Mouse (Mus musculus): ENCODE measurements at regions not wholly inside any gene's neighbourhood (a gene's known extent, or its start where the extent isn't known, plus 50 kb on each side); places are given as distances from the start of the nearest gene placed in this dataset.

GRCm38 (mm10) chr7:119384670-119385241 lies 74.3 kb downstream of the Gp2 start:
- Histone ChIP-seq H3K4me3 (no peak overlapping the region), H3K36me3 (no peaks in the 10 kb centered on the region), H3K27ac (no peak overlapping the region), H3K9ac (no peak overlapping the region), H3K27me3 (no peaks in the 10 kb centered on the region), H3K4me2 (no peak overlapping the region), H3K4me1 (no peaks in the 10 kb centered on the region), H3K9me3 (no peaks in the 10 kb centered on the region)
- ATAC-seq (ENCODE audit: insufficient number of reproducible peaks, low FRiP score, low TSS enrichment, low read depth), result no peak
- 65% methylated on average over 7 of the region's 7 CpGs for WGBS

- 60% methylated on average over 3 of the region's 3 CpGs for WGBS
- ATAC-seq (ENCODE audit: insufficient number of reproducible peaks, low FRiP score, low TSS enrichment, low read depth), result no peak
Observed at GRCm38 (mm10) chr7:119379935-119380334, 79.2 kb downstream of the Gp2 start.

GRCm38 (mm10) chr7:119364268-119364596 lies 94.9 kb downstream of the Gp2 start:
- no peaks in the 10 kb centered on the region for H3K36me3 ChIP-seq
- H3K4me1 ChIP-seq, result no peaks in the 10 kb centered on the region
- no peaks in the 10 kb centered on the region for H3K9me3 ChIP-seq
- no peak overlapping the region for H3K27ac ChIP-seq
- H3K27me3 ChIP-seq, result no peaks in the 10 kb centered on the region
- WGBS, result 25% methylated on average over 1 of the region's 1 CpGs
- no peak overlapping the region for H3K9ac ChIP-seq
- H3K4me2 ChIP-seq, result no peak overlapping the region
- ATAC-seq (ENCODE audit: insufficient number of reproducible peaks, low FRiP score, low TSS enrichment, low read depth), result no peak
- no peak overlapping the region for H3K4me3 ChIP-seq

More at GRCm38 (mm10) chr7:119379935-119380334, 79.2 kb downstream of the Gp2 start:
- no peaks in the 10 kb centered on the region for H3K4me1 ChIP-seq
- no peaks in the 10 kb centered on the region for H3K27me3 ChIP-seq
- no peak overlapping the region for H3K4me3 ChIP-seq
- H3K9me3 ChIP-seq, result no peaks in the 10 kb centered on the region
- no peaks in the 10 kb centered on the region for H3K36me3 ChIP-seq
- H3K27ac ChIP-seq, result no peak overlapping the region
- H3K9ac ChIP-seq, result no peak overlapping the region
- H3K4me2 ChIP-seq, result no peak overlapping the region

- Histone ChIP-seq H3K27ac (no peak overlapping the region), H3K9me3 (no peaks in the 10 kb centered on the region), H3K4me1 (no peaks in the 10 kb centered on the region), H3K36me3 (no peaks in the 10 kb centered on the region), H3K4me2 (no peak overlapping the region), H3K9ac (no peak overlapping the region), H3K4me3 (no peak overlapping the region), H3K27me3 (no peaks in the 10 kb centered on the region)
- no peak for ATAC-seq (ENCODE audit: insufficient number of reproducible peaks, low FRiP score, low TSS enrichment, low read depth)
- 56% methylated on average over 5 of the region's 5 CpGs for WGBS
Observed at GRCm38 (mm10) chr7:119363552-119364267, 95.4 kb downstream of the Gp2 start.

GRCm38 (mm10) chr7:119357338-119357737 lies 101.7 kb downstream of the Gp2 start:
- 79% methylated on average over 3 of the region's 3 CpGs for WGBS
- ATAC-seq (ENCODE audit: insufficient number of reproducible peaks, low FRiP score, low TSS enrichment, low read depth), result no peak
- H3K36me3 ChIP-seq, result no peaks in the 10 kb centered on the region

GRCm38 (mm10) chr7:119356251-119356650 lies 102.8 kb downstream of the Gp2 start:
- Histone ChIP-seq H3K9me3 (no peaks in the 10 kb centered on the region), H3K4me1 (no peaks in the 10 kb centered on the region), H3K36me3 (no peaks in the 10 kb centered on the region), H3K27me3 (no peaks in the 10 kb centered on the region), H3K9ac (no peak overlapping the region), H3K4me2 (no peak overlapping the region), H3K27ac (no peak overlapping the region), H3K4me3 (no peak overlapping the region)
- no peak for ATAC-seq (ENCODE audit: insufficient number of reproducible peaks, low FRiP score, low TSS enrichment, low read depth)

More at GRCm38 (mm10) chr7:119357338-119357737, 101.7 kb downstream of the Gp2 start:
- Histone ChIP-seq H3K4me1 (no peaks in the 10 kb centered on the region), H3K9me3 (no peaks in the 10 kb centered on the region), H3K4me3 (no peak overlapping the region), H3K27ac (no peak overlapping the region), H3K9ac (no peak overlapping the region), H3K27me3 (no peaks in the 10 kb centered on the region), H3K4me2 (no peak overlapping the region)

GRCm38 (mm10) chr7:119352571-119352970 lies 106.5 kb downstream of the Gp2 start:
- Histone ChIP-seq H3K9ac (no peak overlapping the region), H3K36me3 (no peaks in the 10 kb centered on the region), H3K4me3 (no peak overlapping the region), H3K4me1 (no peaks in the 10 kb centered on the region), H3K9me3 (no peaks in the 10 kb centered on the region), H3K27me3 (no peaks in the 10 kb centered on the region), H3K27ac (no peak overlapping the region), H3K4me2 (no peak overlapping the region)
- 86% methylated on average over 12 of the region's 12 CpGs for WGBS
- ATAC-seq (ENCODE audit: insufficient number of reproducible peaks, low FRiP score, low TSS enrichment, low read depth), result no peak

- Histone ChIP-seq H3K4me2 (no peak overlapping the region), H3K27ac (no peak overlapping the region), H3K27me3 (no peaks in the 10 kb centered on the region), H3K4me3 (no peak overlapping the region), H3K4me1 (no peaks in the 10 kb centered on the region), H3K36me3 (no peaks in the 10 kb centered on the region), H3K9me3 (no peaks in the 10 kb centered on the region), H3K9ac (no peak overlapping the region)
- WGBS, result 80% methylated on average over 1 of the region's 1 CpGs
- ATAC-seq (ENCODE audit: insufficient number of reproducible peaks, low FRiP score, low TSS enrichment, low read depth), result no peak
Observed at GRCm38 (mm10) chr7:119350641-119351040, 108.4 kb downstream of the Gp2 start.

- H3K4me2 ChIP-seq, result no peak overlapping the region
- H3K4me3 ChIP-seq, result no peak overlapping the region
- H3K9ac ChIP-seq, result no peak overlapping the region
- no peaks in the 10 kb centered on the region for H3K27me3 ChIP-seq
- no peaks in the 10 kb centered on the region for H3K4me1 ChIP-seq
- ATAC-seq (ENCODE audit: insufficient number of reproducible peaks, low FRiP score, low TSS enrichment, low read depth), result no peak
- no peaks in the 10 kb centered on the region for H3K36me3 ChIP-seq
- no peak overlapping the region for H3K27ac ChIP-seq
- WGBS, result 73% methylated on average over 1 of the region's 1 CpGs
- H3K9me3 ChIP-seq, result no peaks in the 10 kb centered on the region
Observed at GRCm38 (mm10) chr7:119343380-119343779, 115.7 kb downstream of the Gp2 start.

- no peak overlapping the region for H3K27ac ChIP-seq
- H3K4me3 ChIP-seq, result no peak overlapping the region
- no peak for ATAC-seq (ENCODE audit: insufficient number of reproducible peaks, low FRiP score, low TSS enrichment, low read depth)
- H3K9me3 ChIP-seq, result no peaks in the 10 kb centered on the region
- H3K4me2 ChIP-seq, result no peak overlapping the region
- H3K9ac ChIP-seq, result no peak overlapping the region
- H3K4me1 ChIP-seq, result no peaks in the 10 kb centered on the region
- H3K36me3 ChIP-seq, result no peaks in the 10 kb centered on the region
- no peaks in the 10 kb centered on the region for H3K27me3 ChIP-seq
- WGBS, result 70% methylated on average over 1 of the region's 1 CpGs
Observed at GRCm38 (mm10) chr7:119333102-119333501, 126.0 kb downstream of the Gp2 start.

- H3K4me2 ChIP-seq, result no peak overlapping the region
- no peaks in the 10 kb centered on the region for H3K36me3 ChIP-seq
- H3K9ac ChIP-seq, result no peak overlapping the region
- 0 out of 2 replicates have a peak, but pooled peaks have one; percentile 24 for ATAC-seq (ENCODE audit: insufficient number of reproducible peaks, low FRiP score, low TSS enrichment, low read depth)
- no peaks in the 10 kb centered on the region for H3K27me3 ChIP-seq
- no peaks in the 10 kb centered on the region for H3K4me1 ChIP-seq
- no peak overlapping the region for H3K4me3 ChIP-seq
- H3K9me3 ChIP-seq, result no peaks in the 10 kb centered on the region
- WGBS, result 12% methylated on average over 5 of the region's 5 CpGs
- H3K27ac ChIP-seq, result no peak overlapping the region
Observed at GRCm38 (mm10) chr7:119330460-119331109, 128.5 kb downstream of the Gp2 start.

GRCm38 (mm10) chr7:119296307-119296706 lies 111.9 kb upstream of the Gpr139 start:
- Histone ChIP-seq H3K36me3 (no peaks in the 10 kb centered on the region), H3K27ac (no peak overlapping the region), H3K4me1 (no peaks in the 10 kb centered on the region), H3K9ac (no peak overlapping the region), H3K27me3 (no peaks in the 10 kb centered on the region), H3K4me3 (no peak overlapping the region), H3K4me2 (no peak overlapping the region), H3K9me3 (no peaks in the 10 kb centered on the region)
- no peak for ATAC-seq (ENCODE audit: insufficient number of reproducible peaks, low FRiP score, low TSS enrichment, low read depth)
- WGBS, result 52% methylated on average over 4 of the region's 4 CpGs
